ENCODE assay signal across 14 mouse cellular contexts in the genomic region with DNA sequence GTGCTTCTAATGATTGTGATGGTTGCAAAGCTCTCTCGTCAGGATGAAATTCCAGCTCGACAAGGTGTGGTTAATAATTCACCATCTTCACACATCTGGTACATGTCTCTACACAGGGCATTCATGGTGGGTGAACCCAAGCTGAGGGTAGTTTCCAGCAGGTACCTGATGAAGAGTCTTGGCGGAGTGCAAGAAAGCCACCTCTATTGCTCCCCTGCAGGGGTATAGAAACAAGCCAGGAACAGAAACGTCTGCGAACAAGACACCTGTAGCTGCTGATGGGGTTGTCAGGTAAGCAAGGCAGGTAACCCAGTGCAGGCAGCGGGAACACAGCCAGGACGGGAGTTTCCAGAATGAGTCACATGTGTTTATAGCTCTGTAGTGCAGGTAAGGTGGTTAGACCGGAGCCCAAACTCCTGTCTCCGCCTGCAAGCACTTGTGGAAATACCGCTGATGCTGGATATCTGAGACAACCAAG. TPM values are rescaled to one million over a fixed set of nuclear protein-coding genes. Genes with fewer than 3 reads are reported as not detected.
DNase-seq lines count a peak whose midpoint lies in the region; ATAC-seq and TF ChIP-seq lines count a peak whose summit lies in the region.
"Had no signal": no experiment of that assay in that cellular context is flagged by ENCODE, and none has a peak within 500 bp of the region (broad histone marks: within the 10 kb centered on the region; RNA-seq: fewer than 3 reads in every experiment).

No protein-coding gene starts in this region.

- 0 out of 2 replicates have a peak, but pooled peaks cover 10% of the 10 kb centered on the region for H3K36me3 ChIP-seq in liver, postnatal 0 days (replicated peaks; ENCODE audit: insufficient read depth, low read length)
- peaks cover 8% of the 10 kb centered on the region for H3K36me3 ChIP-seq in liver, embryonic 11.5 days (ENCODE audit: control insufficient read depth, insufficient read depth, low read length)
- H3K36me3 ChIP-seq: midbrain, embryonic 15.5 days had no signal

- peak; percentile 80 for ATAC-seq in liver, postnatal 0 days
- no peak for ATAC-seq in liver, embryonic 11.5 days (replicated peaks; ENCODE audit: low FRiP score)
- ATAC-seq: midbrain, embryonic 15.5 days had no signal

- H3K9ac ChIP-seq in liver, postnatal 0 days (replicated peaks), result no peak overlapping the region
- no peak overlapping the region for H3K9ac ChIP-seq in liver, embryonic 11.5 days (ENCODE audit: low read depth, low read length)
- H3K9ac ChIP-seq: heart, embryonic 13.5 days; liver, embryonic 13.5 days; midbrain, embryonic 15.5 days; neural tube, embryonic 13.5 days had no signal

- TF ChIP-seq CTCF in liver, postnatal 0 days (IDR thresholded peaks at IDR 0.05; ENCODE audit: low read depth), result no peak

- intact Hi-C loops in left cerebral cortex, postnatal 10 days (cut with DNase I), result no loop called here
- intact Hi-C loops in heart, postnatal 36 days (cut with DNase I), result no loop called here

- H3K27ac ChIP-seq in liver, postnatal 0 days (ENCODE audit: low read depth), result peak overlapping the region; percentile 9
- no peak overlapping the region for H3K27ac ChIP-seq in liver, embryonic 11.5 days (ENCODE audit: low read depth, low read length)
- H3K27ac ChIP-seq: heart, embryonic 13.5 days; layer of hippocampus, adult 2 months; liver, embryonic 13.5 days; midbrain, embryonic 15.5 days; neural tube, embryonic 13.5 days had no signal

- H3K9me3 ChIP-seq in liver, postnatal 0 days (ENCODE audit: low read length), result no peaks in the 10 kb centered on the region
- no peaks in the 10 kb centered on the region for H3K9me3 ChIP-seq in liver, embryonic 11.5 days (ENCODE audit: control insufficient read depth, low read length)
- H3K9me3 ChIP-seq: heart, embryonic 13.5 days; liver, embryonic 13.5 days; midbrain, embryonic 15.5 days; neural tube, embryonic 13.5 days had no signal

- no peak overlapping the region for H3K4me3 ChIP-seq in liver, postnatal 0 days (ENCODE audit: low read depth, low read length)
- no peak overlapping the region for H3K4me3 ChIP-seq in liver, embryonic 11.5 days (ENCODE audit: low read depth, low read length)
- H3K4me3 ChIP-seq: heart, embryonic 13.5 days; layer of hippocampus, adult 2 months; liver, embryonic 13.5 days; midbrain, embryonic 15.5 days; neural tube, embryonic 13.5 days had no signal

- no peak overlapping the region for H3K4me2 ChIP-seq in liver, postnatal 0 days (ENCODE audit: low read depth, low read length)
- no peak overlapping the region for H3K4me2 ChIP-seq in liver, embryonic 11.5 days
- H3K4me2 ChIP-seq: heart, embryonic 13.5 days; liver, embryonic 13.5 days; midbrain, embryonic 15.5 days; neural tube, embryonic 13.5 days had no signal

- 67% methylated on average over 10 of the region's 10 CpGs for WGBS in liver, postnatal 0 days (ENCODE audit: insufficient replicate concordance)
- 71% methylated on average over 10 of the region's 10 CpGs for WGBS in liver, embryonic 11.5 days

- no peaks in the 10 kb centered on the region for H3K4me1 ChIP-seq in liver, postnatal 0 days (ENCODE audit: insufficient read depth)
- no peaks in the 10 kb centered on the region for H3K4me1 ChIP-seq in liver, embryonic 11.5 days (replicated peaks; ENCODE audit: control insufficient read depth, insufficient read depth, low read length)
- H3K4me1 ChIP-seq: midbrain, embryonic 15.5 days; neural tube, embryonic 13.5 days had no signal

- TF ChIP-seq EP300 in liver, postnatal 0 days (IDR thresholded peaks at IDR 0.05; ENCODE audit: low read depth), result no peak

- DNase-seq in liver, postnatal 0 days, result peak; percentile 59
- DNase-seq in liver, embryonic 11.5 days (ENCODE audit: low spot score), result no peak
- DNase-seq in kidney, postnatal 10 days, result peak; percentile 68
- DNase-seq in lung, postnatal 14 days, result peak; percentile 57
- DNase-seq in yolk sac, embryonic 10.5 days (ENCODE audit: low spot score), result peak; percentile 73
- no peak for DNase-seq in spleen, postnatal 36 days (ENCODE audit: low spot score in 2 of 2)
- no peak for DNase-seq in left cerebral cortex, postnatal 10 days (ENCODE audit: extremely low spot score in 1 of 2, low spot score in 2 of 2)
- no peak for DNase-seq in heart, postnatal 36 days
- DNase-seq: cerebellum, postnatal 25 days; liver, embryonic 13.5 days had no signal

- no peaks in the 10 kb centered on the region for H3K27me3 ChIP-seq in liver, postnatal 0 days (ENCODE audit: insufficient read depth, low read length)
- H3K27me3 ChIP-seq in liver, embryonic 11.5 days (replicated peaks; ENCODE audit: control insufficient read depth, insufficient read depth, low read length), result no peaks in the 10 kb centered on the region
- H3K27me3 ChIP-seq: heart, embryonic 13.5 days; liver, embryonic 13.5 days; midbrain, embryonic 15.5 days; neural tube, embryonic 13.5 days had no signal

RNA-seq across cellular contexts. Expression of a gene that starts 50.0 kb away (rescaled TPM):
- 49.2 and 50.5 TPM in 2 replicates for polyA plus RNA-seq in liver, postnatal 0 days (2015; fragmentation: Nextera tagmentation; extraction: Ambion mirVana)
- 85.0 and 91.4 TPM in 2 replicates for polyA plus RNA-seq in liver, embryonic 11.5 days (2014; fragmentation: Nextera tagmentation; extraction: Ambion mirVana)
- 10 to 100 TPM; 29.5 to 30.0 TPM for total RNA-seq in left cerebral cortex, postnatal 10 days (2021)
- 10 to 100 TPM; 28.3 to 30.9 TPM for total RNA-seq in heart, postnatal 36 days (2021)

Comparison
In these comparisons a context has a peak if more than half of its experiments do, and no peak if none do; other contexts are left out.
1. DNase-seq: peak in liver, postnatal 0 days (single experiment), kidney, postnatal 10 days (single experiment), lung, postnatal 14 days (single experiment) and yolk sac, embryonic 10.5 days (single experiment); none in liver, embryonic 11.5 days (single experiment), spleen, postnatal 36 days (0 of 2), left cerebral cortex, postnatal 10 days (0 of 2) and heart, postnatal 36 days (0 of 2).